Comparison of ENCODE assay signal across 1 mouse cellular context in genomic region chr2:94465146-94465889, GRCm38 (mm10).
TF ChIP-seq lines count a peak whose summit lies in the region.

No protein-coding gene starts in this region.

TF ChIP-seq in CH12.LX, 34 proteins besides CTCF, POLR2A, EP300 and RAD21 (continued from another document):
- no peak for TF ChIP-seq UBTF (IDR thresholded peaks at IDR 0.05; ENCODE audit: low read depth, low read length)
- no peak for TF ChIP-seq ZKSCAN1 (IDR thresholded peaks at IDR 0.05; ENCODE audit: borderline replicate concordance, low read depth, low read length)
- TF ChIP-seq NRF1 (IDR thresholded peaks at IDR 0.05; ENCODE audit: low read depth, low read length): no peak
- no peak for TF ChIP-seq CHD1 (IDR thresholded peaks at IDR 0.05; ENCODE audit: low read depth, low read length)
